Mouse (Mus musculus) bone marrow macrophage, adult 2 months (primary cell): ENCODE results near the gene Slc7a3. TPM values are rescaled to one million over a fixed set of nuclear protein-coding genes. Genes with fewer than 3 reads are reported as not detected.

Experiments used
- H3K27ac ChIP-seq: 2 replicates; pipeline ENCODE4 v1.5.1; 2012; ENCODE audit warnings: low read depth, low read length; ENCODE audit not compliant: insufficient read depth
- H3K4me1 ChIP-seq: 2 replicates; pipeline ENCODE4 v1.6.1; 2012; ENCODE audit warnings: low read length; ENCODE audit not compliant: control insufficient read depth, insufficient read depth
- H3K4me3 ChIP-seq: 2 replicates; pipeline ENCODE4 v1.5.1; 2012; ENCODE audit warnings: mild to moderate bottlenecking, low read length, moderate library complexity; ENCODE audit not compliant: insufficient read depth
- CTCF ChIP-seq: IDR thresholded peaks from 2 replicates; pipeline ENCODE4 v1.5.1; 2012; ENCODE audit warnings: low read depth, mild to moderate bottlenecking, low read length, moderate library complexity
- POLR2A ChIP-seq: IDR thresholded peaks from 2 replicates; pipeline ENCODE4 v1.6.1; 2012; ENCODE audit warnings: mild to moderate bottlenecking, low read depth, low read length, borderline replicate concordance
- polyA plus RNA-seq: library from polyadenylated mRNA; stranded (reverse); fragments of >200 nt; gene quantifications from 2 replicates; pipeline ENCODE4 v1.2.4, GENCODE M21; 2012; ENCODE audit not compliant: missing spikeins, insufficient read depth, insufficient read length

Gene Slc7a3
- polyA plus RNA-seq, 1 experiment = 0.71 TPM

- Histone ChIP-seq H3K27ac (no peak overlapping the region), H3K4me1 (no peaks in the 10 kb centered on the region), H3K4me3 (no peak overlapping the region)
- TF ChIP-seq POLR2A = no peak
Observed at GRCm38 (mm10) chrX:101063503-101063902, 22.3 kb downstream of the Slc7a3 start.

DNA sequence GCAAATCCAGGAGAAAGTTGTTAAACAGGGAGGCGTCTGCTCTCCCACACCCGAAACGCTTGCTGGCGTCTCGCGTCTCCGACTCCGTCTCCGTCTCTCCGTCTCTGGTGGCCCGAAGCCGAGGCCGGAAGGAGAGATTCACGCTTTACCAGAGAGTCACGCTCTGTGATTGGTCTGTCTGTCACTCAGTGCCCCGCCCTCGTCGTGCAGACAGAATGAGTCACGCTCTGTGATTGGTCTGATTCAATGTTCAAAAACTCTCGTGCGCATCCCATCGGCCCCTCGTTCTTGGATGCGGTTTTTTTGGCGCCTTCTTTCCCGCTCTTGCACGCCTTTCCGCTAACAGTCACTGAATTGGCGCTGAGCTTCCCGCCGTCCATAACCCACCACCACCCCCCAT, 26.3 kb downstream of the Slc7a3 start, which contains the start of gene Tex11:
Tex11 (minus strand) TSS at position 127 of the 400 bp plus-strand sequence.
- Histone ChIP-seq H3K27ac (no peak within 1 kb of the TSS), H3K4me1 (no peaks in the 10 kb centered on the region), H3K4me3 (no peak within 1 kb of the TSS)
- no peak for TF ChIP-seq POLR2A
- no peak for TF ChIP-seq CTCF

Other genes with a start within 250 kb of the Slc7a3 start
- not detected in 2 replicates for gene Tex11, start 26.4 kb downstream of the Slc7a3 start, polyA plus RNA-seq
- gene Snx12, start 136.5 kb upstream of the Slc7a3 start, polyA plus RNA-seq = 55.8 and 66.5 TPM in 2 replicates
- 27.9 and 29.2 TPM in 2 replicates for gene Foxo4, start 168.5 kb upstream of the Slc7a3 start, polyA plus RNA-seq
- gene Gm614, start 178.0 kb upstream of the Slc7a3 start, polyA plus RNA-seq = 2.3 TPM in 1 of 2 replicates, not detected in the other
- 167 and 176 TPM in 2 replicates for gene Il2rg, start 182.2 kb upstream of the Slc7a3 start, polyA plus RNA-seq
- gene Gm20489, start 183.0 kb upstream of the Slc7a3 start, polyA plus RNA-seq = 2.3 TPM in 1 of 2 replicates, not detected in the other
- gene Med12, start 188.0 kb upstream of the Slc7a3 start, polyA plus RNA-seq = 64.7 and 73.5 TPM in 2 replicates
- gene Nlgn3, start 213.1 kb upstream of the Slc7a3 start, polyA plus RNA-seq = not detected in 2 replicates